Mouse (Mus musculus): ENCODE data around the gene Tbc1d24.

DNA sequence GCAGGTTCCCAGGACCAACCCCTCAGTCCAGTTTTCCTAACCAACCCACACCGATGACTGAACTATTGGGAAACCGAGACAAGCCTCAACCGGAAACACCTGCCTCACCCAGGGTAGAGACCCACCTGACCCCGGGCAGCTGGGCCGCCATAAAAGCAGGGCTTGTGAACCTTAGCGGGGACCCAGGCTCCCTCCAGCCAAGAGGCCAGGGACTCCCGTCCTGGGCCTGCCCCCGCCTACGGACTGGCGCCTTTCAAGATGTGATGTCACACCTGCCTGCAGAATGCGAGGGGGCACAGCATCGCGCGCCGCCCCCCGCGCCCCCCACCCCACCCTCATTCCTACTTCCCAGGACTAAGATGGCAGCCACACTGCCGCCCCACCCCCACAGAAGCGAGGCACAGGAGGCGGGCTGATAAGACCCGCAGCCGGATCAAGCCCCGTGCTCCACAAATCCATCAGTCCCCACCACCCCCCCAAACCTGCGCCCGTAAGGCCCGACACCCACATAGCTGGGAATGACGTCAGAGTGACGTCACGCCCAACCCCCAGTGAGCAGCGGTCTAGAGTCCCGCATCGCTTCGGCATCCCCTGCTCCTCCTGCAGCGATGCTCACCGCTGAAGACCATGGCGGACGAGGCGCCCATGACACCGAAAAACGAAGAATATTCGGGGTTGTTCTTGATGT, 36.6 kb downstream of the Tbc1d24 start:
- TF ChIP-seq POLR2A (IDR thresholded peaks at IDR 0.05; ENCODE audit: extremely low read depth, insufficient read depth, low read length): no peak
- TF ChIP-seq CTCF (IDR thresholded peaks at IDR 0.05; ENCODE audit: low read depth, low read length): no peak
